Mouse (Mus musculus) heart, postnatal 36 days (tissue): Measurements from ENCODE around the gene Mill2. TPM values are rescaled to one million over a fixed set of nuclear protein-coding genes. Genes with fewer than 3 reads are reported as not detected.

ENCODE experiments used
- DNase-seq, 2 experiments: peaks; one replicate each; pipeline ENCODE4 v3.0.0; 2021 to 2022
- intact Hi-C: fragments of 180-260 bp; cut with DNase I; formaldehyde crosslinking; loops from one replicate; pipeline ENCODE4 v1.15.1; 2025
- total RNA-seq, 2 experiments: library from RNA; stranded (reverse); gene quantifications; 2 replicates each; pipeline ENCODE4 v1.2.3; 2021

The Mill2 gene
- total RNA-seq, 2 experiments from 2014 or later, result 5.8 to 6.3 TPM

GRCm38 (mm10) chr7:18872816-18873215 lies 33.0 kb downstream of the Mill2 start:
- DNase-seq, result no peak
- intact Hi-C loops, result loop anchor here (1.0 to 5.0 kb wide), 4 partner anchors 41 to 161 kb away; no protein-coding TSS in a partner anchor

GRCm38 (mm10) chr7:18873253-18873652 lies 33.5 kb downstream of the Mill2 start:
- intact Hi-C loops, result loop anchor here (1.0 to 5.0 kb wide), 4 partner anchors 41 to 161 kb away; no protein-coding TSS in a partner anchor
- peak; percentile 71 to 74 for DNase-seq

- intact Hi-C loops, result no loop called here
- DNase-seq, result no peak
These were observed 35.6 kb downstream of the Mill2 start for GRCm38 (mm10) chr7:18875372-18875771.

- intact Hi-C loops, result no loop called here
- DNase-seq, result no peak
These were observed 38.9 kb downstream of the Mill2 start for GRCm38 (mm10) chr7:18878691-18879090.

- intact Hi-C loops, result no loop called here
- DNase-seq, result no peak
These were observed 44.4 kb downstream of the Mill2 start for GRCm38 (mm10) chr7:18883991-18884744.

DNA sequence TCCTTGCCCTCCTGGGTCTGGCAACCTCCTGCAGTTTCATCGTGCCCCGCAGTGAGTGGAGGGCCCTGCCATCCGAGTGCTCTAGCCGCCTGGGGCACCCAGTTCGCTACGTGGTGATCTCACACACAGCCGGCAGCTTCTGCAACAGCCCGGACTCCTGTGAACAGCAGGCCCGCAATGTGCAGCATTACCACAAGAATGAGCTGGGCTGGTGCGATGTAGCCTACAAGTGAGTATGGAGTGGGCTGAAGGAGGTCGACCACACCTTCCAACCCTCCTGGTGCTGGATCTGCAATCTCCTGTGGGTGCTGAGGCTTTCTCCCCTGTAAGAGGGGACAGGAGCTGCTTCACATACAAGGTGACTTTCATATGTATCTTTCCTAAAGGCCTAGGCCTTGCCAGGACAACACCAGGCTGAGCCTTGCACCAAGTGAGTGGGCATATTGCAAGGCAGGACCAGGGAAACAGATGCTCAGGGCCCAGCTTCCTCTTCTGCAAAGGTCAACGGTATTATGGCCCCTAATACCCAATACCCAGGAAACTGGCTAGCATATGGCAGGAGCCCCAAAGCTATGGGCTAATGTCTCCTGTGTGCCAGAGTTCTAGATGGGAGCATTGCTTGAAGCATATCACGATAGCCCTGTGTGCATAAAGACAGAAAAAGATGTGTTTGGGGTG lies 45.1 kb downstream of the Mill2 start:
- intact Hi-C loops, result no loop called here

GRCm38 (mm10) chr7:18886963-18887362 lies 47.2 kb downstream of the Mill2 start:
- intact Hi-C loops, result no loop called here

More for the DNA sequence above, 45.1 kb downstream of the Mill2 start:
- DNase-seq, result no peak

DNA sequence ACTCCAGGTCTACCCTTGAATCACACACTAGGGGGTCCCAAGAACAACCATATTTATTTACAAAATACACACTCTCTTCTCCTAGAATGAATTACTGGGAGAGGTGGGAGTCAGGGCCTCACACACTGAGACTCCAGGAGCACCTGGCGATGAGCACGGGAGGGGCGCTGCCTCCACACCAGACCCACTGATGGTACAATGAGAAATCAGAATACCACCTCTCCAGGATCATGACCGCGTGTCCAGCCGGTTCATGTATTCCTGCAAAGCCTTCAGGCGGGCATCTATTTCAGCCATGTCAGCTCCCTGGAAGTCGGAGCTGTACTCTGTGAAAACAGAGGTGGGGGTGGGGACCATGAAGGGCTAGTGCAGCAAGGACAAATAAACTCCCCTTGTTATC lies 51.1 kb downstream of the Mill2 start:
- no peak for DNase-seq
- intact Hi-C loops, result loop anchor here (10.0 kb wide), 1 partner anchor 114 kb away; the partner anchor contains the start of gene Irf2bp1

More at GRCm38 (mm10) chr7:18886963-18887362, 47.2 kb downstream of the Mill2 start:
- DNase-seq, result no peak

DNA sequence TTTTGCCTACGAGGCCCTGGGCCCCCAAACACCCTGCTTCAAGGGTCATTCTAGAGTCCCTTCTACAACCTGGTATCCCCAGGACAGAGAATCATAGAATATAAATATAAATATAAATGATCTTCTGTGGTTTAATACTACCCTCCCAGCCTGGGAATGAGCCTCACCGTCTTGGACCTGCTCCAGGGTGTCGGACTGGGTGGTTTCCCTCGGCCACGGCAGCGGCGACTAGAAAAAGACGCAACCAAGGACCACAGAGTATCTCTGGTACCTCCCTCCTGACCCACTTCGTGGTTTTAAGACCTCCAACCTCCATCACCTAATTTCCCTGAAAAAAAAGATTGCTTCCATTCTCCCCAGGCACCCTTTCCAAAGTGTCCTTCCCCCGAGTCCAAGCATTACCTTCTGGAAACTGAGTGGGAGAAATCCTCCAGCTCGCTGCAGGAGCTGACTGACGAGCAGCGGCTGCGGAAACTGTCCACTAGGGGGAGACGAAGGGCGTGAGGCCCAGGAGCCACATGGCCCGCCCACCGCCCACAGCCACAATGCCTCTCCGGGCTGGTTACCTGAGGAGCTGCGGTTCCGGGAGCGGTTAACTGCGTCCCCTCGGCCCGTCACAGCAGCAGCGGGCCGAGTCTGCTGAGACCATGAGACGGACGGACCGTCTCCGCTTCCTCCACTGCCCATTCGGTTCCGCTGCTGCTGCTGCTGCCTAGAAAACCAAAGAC lies 52.3 kb downstream of the Mill2 start:
- DNase-seq, result peak; percentile 84 to 86
- intact Hi-C loops, result loop anchor here (10.0 kb wide), 1 partner anchor 113 kb away; the partner anchor contains the start of gene Irf2bp1

GRCm38 (mm10) chr7:18893009-18893408 lies 53.2 kb downstream of the Mill2 start:
- DNase-seq, result no peak
- intact Hi-C loops, result loop anchor here (10.0 kb wide), 1 partner anchor 112 kb away; the partner anchor contains the start of gene Irf2bp1

GRCm38 (mm10) chr7:18893651-18894430 lies 54.1 kb downstream of the Mill2 start:
- intact Hi-C loops, result loop anchor here (10.0 kb wide), 1 partner anchor 111 kb away; the partner anchor contains the start of gene Irf2bp1

GRCm38 (mm10) chr7:18896536-18896935 lies 56.8 kb downstream of the Mill2 start:
- intact Hi-C loops, result loop anchor here (10.0 kb wide), 1 partner anchor 108 kb away; the partner anchor contains the start of gene Irf2bp1
- peak in 1 of 2 experiments; percentile 48 for DNase-seq

More at GRCm38 (mm10) chr7:18893651-18894430, 54.1 kb downstream of the Mill2 start:
- peak; percentile 40 to 53 for DNase-seq

DNA sequence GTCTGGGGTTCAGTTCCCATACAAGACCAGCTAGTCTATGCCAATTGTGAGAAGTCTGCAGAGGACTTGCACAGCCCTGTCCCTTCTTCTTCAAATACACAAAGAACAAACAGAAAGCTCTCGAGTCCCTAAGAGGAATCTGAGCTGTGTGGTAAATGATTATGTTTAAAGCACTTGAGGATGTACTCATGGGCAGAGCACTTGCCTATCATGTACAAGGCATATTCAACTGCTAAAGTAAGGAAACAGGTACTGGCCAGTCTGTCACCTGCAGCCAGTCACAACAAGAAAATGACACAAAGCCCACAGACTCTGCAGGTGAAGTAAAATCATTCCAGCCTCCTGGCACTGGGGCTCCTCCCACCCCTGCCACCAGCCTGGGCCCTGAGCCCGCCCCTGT lies 60.7 kb downstream of the Mill2 start:
- intact Hi-C loops, result no loop called here
- no peak for DNase-seq

- no peak for DNase-seq
- intact Hi-C loops, result no loop called here
These were observed 62.7 kb downstream of the Mill2 start for GRCm38 (mm10) chr7:18902486-18902885.

GRCm38 (mm10) chr7:18904971-18905370 lies 65.2 kb downstream of the Mill2 start:
- DNase-seq, result no peak
- intact Hi-C loops, result no loop called here

GRCm38 (mm10) chr7:18909797-18910196 lies 70.0 kb downstream of the Mill2 start:
- intact Hi-C loops, result no loop called here

GRCm38 (mm10) chr7:18910241-18910831 lies 70.6 kb downstream of the Mill2 start, which contains the start of gene Ccdc61:
Ccdc61 (minus strand) TSS chr7:18910415.
- DNase-seq, result peak; percentile 96 to 98
- intact Hi-C loops, result no loop called here

More at GRCm38 (mm10) chr7:18909797-18910196, 70.0 kb downstream of the Mill2 start:
- DNase-seq, result no peak
